Mouse (Mus musculus): ENCODE measurements around the gene Nxph3. TPM values are rescaled to one million over a fixed set of nuclear protein-coding genes. Genes with fewer than 3 reads are reported as not detected.
A peak's percentile ranks its signal among the peaks of the same experiment; 100 is the strongest.

Nxph3 gene
- polyA plus RNA-seq, 1 experiment from 2014 or later: 0.75 TPM

DNA sequence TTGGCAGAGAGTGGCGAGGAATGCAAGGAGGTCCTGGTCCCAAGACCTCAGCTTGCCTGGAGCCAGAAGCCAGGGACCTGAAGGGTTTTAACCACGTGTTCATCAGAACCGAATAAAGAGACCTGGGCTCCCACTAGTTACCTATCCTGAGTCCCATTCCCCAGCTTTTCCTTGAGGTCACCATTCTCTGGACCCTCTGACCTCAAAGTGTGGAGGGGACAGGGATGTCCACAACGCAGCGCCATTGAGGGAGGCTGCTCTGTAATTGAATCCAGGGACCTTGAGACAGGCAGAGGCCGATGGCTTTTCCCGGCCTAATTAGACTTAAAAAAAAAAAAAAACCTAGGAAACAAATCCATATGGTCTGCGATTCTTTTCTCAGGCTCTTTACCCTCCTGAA lies 40.9 kb upstream of the Nxph3 start:
- no peaks in the 10 kb centered on the region; the same call in 1 of the 2 replicates for H3K4me1 ChIP-seq (replicated peaks; ENCODE audit: insufficient read depth, low read length)
- H3K9ac ChIP-seq (ENCODE audit: low read depth, low read length): no peak overlapping the region
- H3K27ac ChIP-seq: no peak overlapping the region
- DNase-seq (ENCODE audit: low spot score): no peak
- H3K27me3 ChIP-seq (ENCODE audit: insufficient read depth, low read length): no peaks in the 10 kb centered on the region
- H3K4me3 ChIP-seq (replicated peaks; ENCODE audit: low read depth, low read length): no peak overlapping the region
- TF ChIP-seq CTCF (IDR thresholded peaks at IDR 0.05; ENCODE audit: low read depth): no peak
- 13% methylated on average over 8 of the region's 8 CpGs for WGBS
- H3K4me2 ChIP-seq (ENCODE audit: low read length): no peak overlapping the region
- H3K9me3 ChIP-seq (replicated peaks; ENCODE audit: low read length): no peaks in the 10 kb centered on the region
- H3K36me3 ChIP-seq (ENCODE audit: insufficient read depth, low read length): no peaks in the 10 kb centered on the region
- no peak for ATAC-seq (replicated peaks; ENCODE audit: low FRiP score, low read depth)

DNA sequence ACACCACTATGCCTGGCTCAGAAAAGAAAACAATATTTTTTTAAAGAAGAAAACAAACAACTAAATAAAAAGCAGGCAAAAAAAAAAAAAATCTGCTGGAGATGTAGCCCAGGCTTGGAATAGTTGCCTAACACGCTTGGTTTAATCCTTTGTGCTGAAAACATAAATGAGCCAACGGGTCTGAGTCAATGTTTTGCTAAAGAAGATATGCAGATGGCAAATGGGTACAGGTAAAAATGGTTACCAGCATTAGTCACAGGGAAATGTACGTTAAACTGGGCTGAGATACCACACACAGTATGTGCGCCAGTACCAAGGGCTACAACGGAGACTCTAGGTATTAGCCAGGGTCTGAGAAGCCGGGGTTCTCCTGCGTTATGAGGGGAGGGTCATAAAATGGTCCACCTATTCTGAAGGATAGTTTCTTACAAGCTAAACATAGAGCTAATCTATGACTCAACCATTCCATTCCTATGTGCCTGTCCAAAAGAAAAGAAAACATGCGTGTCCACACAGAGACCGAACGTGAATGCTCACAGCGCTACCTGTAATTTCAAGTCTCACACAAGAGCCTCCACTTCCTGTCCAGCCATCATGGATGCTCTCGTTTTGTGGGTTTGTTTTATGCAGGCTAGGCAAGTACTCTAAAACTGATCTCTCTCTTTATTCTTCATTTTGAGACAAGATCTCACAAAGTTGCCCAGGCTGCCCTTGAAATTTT lies 36.1 kb upstream of the Nxph3 start:
- no peaks in the 10 kb centered on the region for H3K9me3 ChIP-seq (replicated peaks; ENCODE audit: low read length)
- TF ChIP-seq CTCF (IDR thresholded peaks at IDR 0.05; ENCODE audit: low read depth): no peak
- H3K27ac ChIP-seq: no peak overlapping the region
- ATAC-seq (replicated peaks; ENCODE audit: low FRiP score, low read depth) (no peak), DNase-seq (ENCODE audit: low spot score) (no peak)
- 81% methylated on average over 12 of the region's 12 CpGs for WGBS
- H3K9ac ChIP-seq (ENCODE audit: low read depth, low read length): no peak overlapping the region
- no peak overlapping the region for H3K4me2 ChIP-seq (ENCODE audit: low read length)
- H3K27me3 ChIP-seq (ENCODE audit: insufficient read depth, low read length): no peaks in the 10 kb centered on the region
- no peaks in the 10 kb centered on the region for H3K36me3 ChIP-seq (ENCODE audit: insufficient read depth, low read length)
- no peak overlapping the region for H3K4me3 ChIP-seq (replicated peaks; ENCODE audit: low read depth, low read length)
- no peaks in the 10 kb centered on the region; the same call in 1 of the 2 replicates for H3K4me1 ChIP-seq (replicated peaks; ENCODE audit: insufficient read depth, low read length)

DNA sequence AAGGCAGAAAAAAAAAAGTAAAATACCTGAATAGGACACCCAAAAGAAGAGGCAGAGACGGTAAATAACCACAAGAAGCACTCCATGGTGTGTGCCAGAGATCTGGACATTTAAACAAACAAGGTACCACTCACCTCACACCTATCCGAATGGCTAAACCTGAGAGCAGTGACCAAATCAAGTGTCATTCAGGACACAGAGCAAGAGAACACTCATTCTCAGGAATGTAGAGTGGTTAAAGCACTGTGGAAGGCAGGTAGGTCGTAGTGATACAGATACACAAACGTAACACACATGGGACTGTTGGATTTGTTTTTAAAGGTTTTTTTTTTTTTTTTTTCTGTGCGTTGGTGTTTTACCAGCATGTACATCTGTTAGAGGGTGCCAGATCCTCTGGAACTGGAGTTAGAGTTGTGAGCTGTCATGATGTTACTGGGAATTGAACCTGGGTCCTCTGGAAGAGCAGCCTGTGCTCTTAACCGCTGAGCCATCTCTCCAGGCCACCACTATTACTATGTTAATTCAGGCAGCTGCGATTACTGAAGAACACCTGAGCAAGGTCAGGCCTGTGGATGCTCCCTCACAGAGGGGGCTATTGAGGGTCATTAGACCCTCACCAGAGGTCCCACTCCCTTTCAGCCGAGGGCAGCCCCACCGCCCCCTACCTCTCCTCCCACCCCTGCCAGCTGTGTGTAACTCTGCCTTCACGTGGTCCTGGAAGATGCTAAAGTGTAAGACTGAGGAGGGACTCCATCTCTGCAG lies 31.8 kb upstream of the Nxph3 start:
- Histone ChIP-seq H3K4me3 (replicated peaks; ENCODE audit: low read depth, low read length) (no peak overlapping the region), H3K4me2 (ENCODE audit: low read length) (no peak overlapping the region), H3K27ac (no peak overlapping the region), H3K27me3 (ENCODE audit: insufficient read depth, low read length) (no peaks in the 10 kb centered on the region), H3K9ac (ENCODE audit: low read depth, low read length) (no peak overlapping the region), H3K36me3 (ENCODE audit: insufficient read depth, low read length) (no peaks in the 10 kb centered on the region), H3K9me3 (replicated peaks; ENCODE audit: low read length) (no peaks in the 10 kb centered on the region), H3K4me1 (replicated peaks; ENCODE audit: insufficient read depth, low read length) (no peaks in the 10 kb centered on the region; the same call in 1 of the 2 replicates)
- WGBS: 64% methylated on average over 10 of the region's 10 CpGs
- DNase-seq (ENCODE audit: low spot score): no peak
- no peak for ATAC-seq (replicated peaks; ENCODE audit: low FRiP score, low read depth)
- no peak for TF ChIP-seq CTCF (IDR thresholded peaks at IDR 0.05; ENCODE audit: low read depth)

DNA sequence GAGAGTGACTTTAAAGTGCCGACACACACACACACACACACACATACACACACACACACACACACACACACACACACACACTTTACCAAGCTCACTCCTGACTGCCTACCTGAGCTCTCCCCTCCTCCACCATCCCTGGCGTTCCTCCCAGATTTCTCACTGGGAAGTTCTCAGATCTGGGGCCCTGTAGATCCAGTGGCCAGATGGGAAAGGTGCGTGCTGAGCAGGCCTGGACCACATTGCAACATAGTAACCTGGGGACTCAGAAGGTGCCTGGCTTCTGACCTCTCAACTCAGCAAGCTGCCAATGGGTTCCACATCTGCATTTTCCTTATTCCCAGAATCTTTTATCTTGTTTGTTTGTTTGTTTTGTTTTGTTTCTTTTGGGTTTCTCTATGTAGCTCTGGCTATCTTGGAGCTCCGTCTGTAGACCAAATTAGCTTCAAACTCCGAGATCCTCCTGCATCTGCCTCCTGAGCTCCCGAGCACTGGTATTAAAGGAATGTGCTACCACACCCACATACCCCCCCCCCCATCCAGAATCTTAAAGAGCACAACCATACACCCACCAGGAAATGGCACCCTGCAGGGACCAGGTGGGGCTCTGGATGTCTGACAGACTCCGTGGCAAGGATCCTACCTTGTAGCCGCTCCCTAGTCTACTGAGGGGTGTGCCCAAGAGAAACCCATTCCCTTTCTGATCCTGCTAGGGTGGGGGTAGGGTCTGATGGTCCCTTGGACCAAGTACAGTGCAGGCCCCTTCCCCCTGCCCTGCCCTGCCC lies 30.4 kb upstream of the Nxph3 start:
- no peaks in the 10 kb centered on the region for H3K27me3 ChIP-seq (ENCODE audit: insufficient read depth, low read length)
- WGBS: 80% methylated on average over 8 of the region's 8 CpGs
- no peak for DNase-seq (ENCODE audit: low spot score)

DNA sequence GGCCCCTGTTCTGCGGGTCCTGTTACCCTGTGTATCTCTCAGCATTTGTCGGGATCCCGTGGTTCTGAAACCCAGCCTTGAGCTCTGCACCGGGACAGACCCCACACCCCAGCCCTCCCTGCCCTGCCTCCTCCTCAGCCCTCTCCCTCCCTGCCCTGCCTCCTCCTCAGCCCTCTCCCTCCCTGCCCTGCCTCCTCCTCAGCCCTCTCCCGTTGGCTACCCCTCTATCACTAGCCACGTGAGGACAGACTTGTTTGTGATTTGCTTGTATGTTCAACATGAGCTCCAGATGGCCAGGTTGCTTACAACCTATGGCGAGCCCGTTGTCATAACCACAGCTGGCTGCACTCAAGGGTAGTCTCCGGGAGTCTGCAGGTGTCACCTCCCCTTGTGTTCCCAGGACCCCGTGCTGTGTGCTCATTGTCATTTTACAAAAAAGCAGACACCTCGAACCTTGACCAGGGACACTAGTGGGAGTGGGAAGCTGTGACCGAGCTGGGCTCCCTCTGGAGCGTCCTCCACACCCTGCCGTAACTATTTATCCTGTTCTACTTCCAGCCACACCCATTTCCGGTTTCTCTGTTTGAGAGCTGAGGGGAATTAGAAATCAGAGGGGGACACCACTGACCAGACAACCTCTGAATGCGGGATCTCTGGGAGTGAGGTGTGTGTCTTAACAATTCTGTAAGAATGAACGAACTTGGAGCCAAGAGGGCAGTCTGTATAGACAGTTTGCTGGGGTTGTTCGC lies 26.4 kb upstream of the Nxph3 start:
- DNase-seq (ENCODE audit: low spot score) (peak; percentile 52), ATAC-seq (replicated peaks; ENCODE audit: low FRiP score, low read depth) (peak; percentile 60)
- 0 out of 2 replicates have a peak overlapping the region, but pooled peaks have one; percentile 7 for H3K4me3 ChIP-seq (replicated peaks; ENCODE audit: low read depth, low read length)

More for the DNA sequence above, 30.4 kb upstream of the Nxph3 start:
- no peaks in the 10 kb centered on the region for H3K36me3 ChIP-seq (ENCODE audit: insufficient read depth, low read length)
- no peak overlapping the region for H3K4me3 ChIP-seq (replicated peaks; ENCODE audit: low read depth, low read length)
- no peak for ATAC-seq (replicated peaks; ENCODE audit: low FRiP score, low read depth)
- no peak overlapping the region for H3K4me2 ChIP-seq (ENCODE audit: low read length)
- no peak overlapping the region for H3K27ac ChIP-seq
- no peak for TF ChIP-seq CTCF (IDR thresholded peaks at IDR 0.05; ENCODE audit: low read depth)
- H3K9me3 ChIP-seq (replicated peaks; ENCODE audit: low read length): no peaks in the 10 kb centered on the region
- H3K4me1 ChIP-seq (replicated peaks; ENCODE audit: insufficient read depth, low read length): peaks cover 5% of the 10 kb centered on the region
- H3K9ac ChIP-seq (ENCODE audit: low read depth, low read length): no peak overlapping the region

More for the DNA sequence above, 26.4 kb upstream of the Nxph3 start:
- Histone ChIP-seq H3K4me1 (replicated peaks; ENCODE audit: insufficient read depth, low read length) (peaks cover 5% of the 10 kb centered on the region), H3K27ac (no peak overlapping the region), H3K9ac (ENCODE audit: low read depth, low read length) (no peak overlapping the region), H3K4me2 (ENCODE audit: low read length) (peak overlapping the region; percentile 49), H3K9me3 (replicated peaks; ENCODE audit: low read length) (no peaks in the 10 kb centered on the region), H3K36me3 (ENCODE audit: insufficient read depth, low read length) (no peaks in the 10 kb centered on the region), H3K27me3 (ENCODE audit: insufficient read depth, low read length) (no peaks in the 10 kb centered on the region)
- 17% methylated on average over 18 of the region's 18 CpGs for WGBS
- TF ChIP-seq CTCF (IDR thresholded peaks at IDR 0.05; ENCODE audit: low read depth): no peak

Data from kidney, postnatal 0 days (tissue).